Mouse (Mus musculus) erythroid progenitor cell, adult 5-6 weeks (primary cell): ENCODE data around the gene Adamts12. TPM values are rescaled to one million over a fixed set of nuclear protein-coding genes. Genes with fewer than 3 reads are reported as not detected.

ENCODE experiments used
- ATAC-seq: replicated peaks from 2 replicates; pipeline ENCODE4 v1.8.0; 2016; ENCODE audit warnings: moderate number of reproducible peaks, mild to moderate bottlenecking, moderate TSS enrichment, inconsistent platforms; ENCODE audit not compliant: poor library complexity, low FRiP score, severe bottlenecking
- total RNA-seq, 2 experiments: library from RNA; stranded (forward) in 1 of 2; stranded (reverse) in 1 of 2; fragments of 150-400 nt in 1 of 2; fragments of 186-747, 209-891 nt in 1 of 2; gene quantifications; 2 replicates each; pipeline versions ENCODE4 v1.2.3 to v1.2.4; 2015 to 2017; ENCODE audit warnings: low replicate concordance in 2 of 2

The Adamts12 gene
- total RNA-seq (2015; ENCODE audit: low replicate concordance): not detected in 2 replicates
- not detected in 2 replicates for total RNA-seq (2017; ENCODE audit: low replicate concordance)

GRCm38 (mm10) chr15:11064558-11065411 lies at the start of gene Adamts12:
Adamts12 (plus strand) TSS chr15:11064790.
- no peak for ATAC-seq

DNA sequence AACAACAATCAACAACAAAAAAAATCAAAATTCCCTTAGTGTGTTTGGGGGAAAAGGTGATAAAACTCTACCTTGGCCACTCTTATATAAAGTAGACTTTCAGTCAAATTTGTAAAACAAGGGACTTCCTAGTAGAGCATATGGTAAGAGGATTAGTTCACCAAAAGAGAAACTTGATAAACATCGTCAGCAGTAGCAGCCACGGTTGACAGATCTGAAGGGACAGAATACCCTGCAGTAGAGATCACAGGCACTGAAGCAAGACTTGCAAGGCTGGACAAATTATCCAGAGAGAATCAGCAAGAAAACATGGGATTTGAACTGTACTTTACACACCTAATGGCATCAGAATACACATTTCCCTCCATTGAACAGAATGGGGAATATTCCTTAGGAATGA lies 49.7 kb upstream of the Adamts12 start:
- ATAC-seq: no peak

DNA sequence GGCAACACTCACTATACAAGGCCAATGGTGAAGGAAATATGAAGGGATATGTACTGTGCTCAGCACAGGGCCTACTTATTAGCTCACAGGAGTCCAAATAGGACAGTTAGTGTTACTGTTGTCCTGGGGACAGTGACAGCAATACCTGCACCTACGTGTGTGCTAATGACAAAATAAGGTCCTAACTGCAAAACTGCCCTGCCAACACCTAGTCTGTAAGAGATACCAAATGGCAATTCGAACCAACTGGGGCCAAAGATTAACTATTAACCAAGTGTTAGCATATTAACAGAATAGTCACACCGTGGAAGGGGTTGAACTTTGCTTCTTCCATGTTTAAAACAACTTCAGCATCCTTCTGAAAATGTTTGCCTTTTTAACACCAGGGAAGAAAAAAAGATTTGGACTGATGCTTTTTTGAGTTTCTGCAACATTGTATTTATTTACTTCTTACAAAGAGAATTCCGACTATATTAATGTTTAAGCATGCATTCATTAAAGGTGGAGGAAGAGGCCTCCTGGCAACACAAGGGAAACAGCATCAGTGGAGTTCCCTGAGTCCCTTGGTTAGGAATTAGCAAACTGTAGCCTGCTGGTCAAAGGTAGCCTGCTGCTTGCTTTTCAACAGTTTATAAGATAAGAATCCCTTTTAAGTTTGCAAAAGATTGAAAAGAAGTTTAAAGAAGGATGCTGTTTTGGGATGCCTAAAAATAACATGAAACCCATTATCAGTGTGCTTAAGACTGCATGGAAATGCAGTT lies 37.6 kb upstream of the Adamts12 start:
- no peak for ATAC-seq

DNA sequence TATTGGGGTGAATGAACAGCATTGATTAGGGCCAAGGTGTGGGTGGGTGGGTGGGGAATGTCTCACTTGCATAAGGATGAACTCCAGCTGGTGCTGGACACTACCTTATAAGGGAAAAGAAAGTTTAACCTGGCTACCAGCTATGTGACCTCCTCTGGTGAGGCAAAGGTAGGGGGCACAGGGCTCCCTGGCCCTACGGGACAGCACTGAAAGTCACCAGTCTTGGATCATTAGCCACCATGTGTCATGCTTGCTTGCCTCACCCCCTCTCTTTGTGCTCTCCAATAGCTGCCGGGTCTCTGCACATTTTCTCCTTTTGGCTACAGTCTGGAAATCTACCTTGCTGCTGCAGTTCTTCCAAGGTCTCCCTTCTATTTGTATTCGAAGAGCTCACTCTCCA lies 34.4 kb upstream of the Adamts12 start:
- ATAC-seq: no peak

DNA sequence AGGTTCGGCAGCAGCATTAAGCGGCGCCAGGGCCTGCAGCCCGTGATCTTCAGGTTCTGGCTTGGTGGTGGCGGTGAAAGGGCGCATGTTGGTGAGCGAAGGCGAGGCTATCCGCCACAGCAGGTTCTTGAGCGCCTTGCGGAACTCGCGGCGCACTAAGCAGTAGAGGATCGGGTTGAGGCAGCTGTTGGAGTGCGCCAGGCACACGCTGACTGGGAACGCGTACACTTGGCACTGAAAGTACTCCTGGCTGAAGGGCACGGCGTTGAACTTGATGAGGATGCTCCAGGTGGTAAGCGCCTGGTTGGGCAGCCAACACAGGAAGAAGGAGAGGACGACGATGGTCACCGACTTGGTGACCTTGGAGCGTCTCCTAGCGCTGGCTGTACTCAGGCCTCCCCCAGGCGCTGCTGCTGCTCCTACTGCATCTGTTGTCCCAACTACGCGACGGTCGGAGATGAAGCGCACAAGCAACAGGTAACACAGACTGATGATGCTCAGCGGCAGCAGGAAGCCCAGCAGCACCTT lies 28.6 kb upstream of the Adamts12 start:
- ATAC-seq: no peak

GRCm38 (mm10) chr15:11036535-11037375 lies 27.8 kb upstream of the Adamts12 start:
- ATAC-seq: no peak

DNA sequence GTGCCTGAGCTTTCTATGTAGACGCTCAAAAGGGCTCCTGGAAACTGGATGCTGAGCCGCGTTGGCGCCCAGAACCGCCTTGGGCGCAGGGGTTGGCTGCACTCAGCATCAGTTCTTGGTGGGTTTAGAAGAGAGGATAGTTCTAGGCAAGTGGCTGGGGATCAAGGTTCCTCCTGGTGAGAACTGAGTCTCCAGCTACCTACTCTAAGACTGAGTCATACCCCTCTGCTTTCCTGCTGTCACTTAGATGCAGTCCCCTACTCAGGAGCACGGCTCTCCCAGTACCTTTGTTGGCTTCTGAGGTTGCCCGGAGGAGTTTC lies 27.3 kb upstream of the Adamts12 start:
- no peak for ATAC-seq

DNA sequence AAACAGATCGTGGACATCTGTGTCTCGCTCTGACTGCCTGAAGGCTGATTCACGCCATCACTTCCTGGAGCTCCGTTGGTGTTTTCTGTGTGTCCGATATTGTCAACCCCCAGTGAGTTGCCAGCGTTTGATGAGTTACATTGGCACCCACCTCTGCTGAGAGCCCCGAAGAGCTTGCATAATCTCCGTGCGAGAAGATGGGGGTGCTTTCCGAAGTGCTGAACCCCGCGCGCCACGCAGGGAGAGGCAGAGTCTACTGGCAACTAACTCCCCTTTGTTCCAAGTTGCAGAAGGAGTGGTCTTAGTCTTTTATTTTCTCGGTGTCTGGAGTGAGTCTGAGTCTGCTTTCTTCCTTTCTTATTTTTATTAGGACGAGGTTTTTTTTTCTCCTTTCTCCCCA lies 26.9 kb upstream of the Adamts12 start, which contains the start of gene Rxfp3:
Gene Rxfp3, minus strand, starts transcription at position 281 of the 400 bp plus-strand sequence.
- no peak for ATAC-seq

DNA sequence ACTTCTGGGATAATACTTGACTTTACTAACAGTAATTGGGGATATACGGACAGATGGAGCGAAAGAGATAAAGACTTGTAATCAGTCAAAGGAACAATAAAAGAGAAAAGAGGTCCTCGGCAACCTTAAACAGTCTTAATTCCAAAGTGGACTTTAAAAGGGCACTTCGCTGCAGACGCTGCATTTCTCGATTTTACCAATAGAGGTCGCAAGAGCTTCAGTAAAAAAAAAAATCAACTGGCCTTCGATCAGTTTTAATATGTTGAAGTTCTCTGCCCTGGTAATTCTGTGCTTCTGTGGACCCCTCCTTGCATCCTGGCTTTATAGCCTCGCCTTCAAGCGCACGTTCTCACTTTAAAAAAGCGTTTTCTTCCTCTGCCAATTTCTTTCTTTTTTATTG lies 26.1 kb upstream of the Adamts12 start:
- no peak for ATAC-seq

- no peak for ATAC-seq
Observed at GRCm38 (mm10) chr15:11040067-11040466, 24.5 kb upstream of the Adamts12 start.

DNA sequence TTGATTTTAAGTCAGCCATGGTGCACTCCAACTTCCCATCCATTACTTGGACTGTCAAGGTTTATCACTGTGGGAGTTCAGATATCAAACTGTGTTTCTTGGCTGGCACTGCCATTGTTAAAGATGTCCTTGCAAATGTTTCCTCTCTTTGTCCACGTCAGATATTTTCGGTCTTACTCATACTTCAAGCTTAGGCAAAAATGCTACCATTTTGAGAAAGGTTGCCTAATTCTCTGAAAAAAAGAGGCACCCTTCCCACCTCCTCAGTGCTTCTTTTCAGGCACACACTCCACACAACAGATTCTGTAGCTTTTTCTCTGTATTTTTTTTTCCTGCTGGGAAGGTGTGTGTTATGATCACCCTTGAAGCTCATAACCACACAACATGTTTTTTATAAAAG lies 23.4 kb upstream of the Adamts12 start:
- ATAC-seq: no peak

DNA sequence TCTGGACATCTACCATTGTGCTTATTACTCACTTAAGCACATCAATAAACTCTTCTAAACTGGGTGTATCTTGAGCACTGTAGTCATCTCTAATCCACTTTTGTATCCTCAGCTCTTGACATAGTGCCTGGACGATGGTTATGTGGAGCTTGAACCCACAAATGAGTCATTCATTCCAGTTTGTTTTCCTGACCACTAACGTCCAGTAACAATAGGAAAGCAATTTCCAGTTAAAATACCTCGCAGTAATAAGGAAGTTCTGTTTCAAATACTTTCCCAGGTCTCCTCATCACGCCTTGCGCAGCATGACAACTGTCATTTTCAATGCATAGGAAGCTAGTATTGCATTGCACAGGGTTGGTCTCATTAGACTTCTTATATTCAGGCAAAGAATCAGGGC lies 21.8 kb upstream of the Adamts12 start:
- no peak for ATAC-seq

DNA sequence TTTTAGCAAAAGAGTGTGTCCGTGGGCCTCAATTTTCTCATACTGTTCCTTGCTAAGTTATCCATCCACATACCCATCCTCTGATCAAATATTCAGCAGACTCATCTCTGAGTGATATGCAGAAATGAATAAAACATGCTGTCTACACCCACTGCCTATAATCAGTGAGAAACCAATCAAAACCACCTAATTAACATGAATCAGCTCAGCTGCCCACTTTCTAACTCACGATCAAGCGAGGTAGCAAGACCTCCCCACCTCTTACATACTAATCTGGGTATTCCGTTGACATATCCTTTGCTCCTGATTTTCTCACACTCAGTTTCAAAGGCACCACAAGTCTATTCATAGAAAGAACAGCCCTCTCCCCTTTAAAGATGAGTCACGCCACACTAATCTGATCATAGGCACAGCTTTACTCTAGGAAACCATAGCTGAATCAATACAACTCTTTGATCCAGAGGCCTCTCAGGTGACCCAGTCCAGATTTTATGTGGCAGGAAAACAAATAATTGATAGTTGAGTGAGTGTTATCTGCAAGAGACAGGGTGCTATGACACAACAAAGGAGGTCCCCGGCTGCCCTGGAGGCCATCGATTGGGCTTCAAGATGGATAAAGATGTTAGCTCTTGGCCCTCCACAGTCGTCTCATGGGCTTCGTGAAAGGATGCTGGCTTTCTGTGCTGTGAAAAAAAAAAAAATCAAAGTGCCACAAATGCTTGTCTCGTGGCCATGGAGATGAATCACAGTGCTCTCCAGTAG lies 10.7 kb upstream of the Adamts12 start:
- no peak for ATAC-seq

- no peak for ATAC-seq
Observed at GRCm38 (mm10) chr15:11054440-11055080, 10.0 kb upstream of the Adamts12 start.

DNA sequence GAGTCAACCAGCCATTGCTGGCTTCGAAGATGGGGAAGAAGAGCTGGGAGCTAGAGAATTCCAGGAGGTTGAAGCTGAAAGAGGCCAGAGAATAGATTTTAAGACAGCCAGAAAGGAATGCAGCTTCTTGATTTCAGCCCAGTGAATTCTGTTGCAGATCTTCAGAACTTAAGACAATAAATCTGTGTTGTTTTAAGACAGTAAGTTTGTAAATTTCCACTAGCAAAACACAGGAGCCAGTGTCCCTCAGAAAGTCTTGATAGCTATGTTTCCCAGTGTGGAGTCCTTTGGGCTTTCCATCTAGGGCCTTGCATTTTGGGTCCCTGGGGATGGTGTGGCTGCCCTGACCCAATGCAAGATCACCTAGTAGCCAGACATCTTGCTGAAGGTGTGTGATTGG lies 1.7 kb upstream of the Adamts12 start:
- no peak for ATAC-seq

DNA sequence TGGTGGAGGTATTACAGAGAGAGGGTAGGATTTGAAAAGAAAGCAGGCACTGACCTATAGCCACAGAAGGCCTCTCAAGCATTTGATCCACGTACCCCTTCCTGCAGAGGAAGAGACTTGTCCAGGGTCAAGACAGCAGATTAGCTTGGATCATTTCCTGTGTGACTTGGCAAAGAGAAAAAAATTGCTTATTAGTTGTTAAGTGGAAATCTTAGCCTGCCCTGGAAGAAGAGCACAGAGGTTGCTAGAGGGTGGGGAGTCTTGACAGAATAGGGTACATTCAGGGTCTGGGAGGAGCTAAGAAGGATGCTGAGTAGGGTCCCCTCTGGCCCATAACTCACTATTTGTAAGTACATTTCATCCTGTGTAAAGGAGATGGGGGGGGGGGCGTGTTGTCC lies 431 bp upstream of the Adamts12 start:
- ATAC-seq: no peak

- no peak for ATAC-seq
Observed at GRCm38 (mm10) chr15:11065528-11066171, 1.1 kb downstream of the Adamts12 start.

DNA sequence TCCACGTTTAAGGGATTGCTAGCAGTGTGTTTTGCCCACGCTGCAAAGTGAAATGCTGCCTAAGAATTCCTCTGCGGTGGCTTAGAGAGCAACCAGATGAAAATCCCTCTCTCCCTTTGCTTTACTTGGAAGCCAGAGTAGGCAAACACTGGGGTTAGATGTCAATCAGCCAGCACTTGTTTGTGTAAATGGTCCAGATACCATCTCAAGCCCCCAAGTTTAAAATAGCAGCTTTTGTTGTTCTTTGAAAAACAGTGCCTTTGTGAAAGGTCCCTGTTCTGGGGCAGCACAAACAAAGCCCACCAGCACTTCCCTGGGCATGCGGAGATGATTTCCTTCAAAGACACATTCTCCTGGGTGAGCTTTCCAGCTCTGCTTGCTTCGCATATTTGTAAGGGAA lies 1.7 kb downstream of the Adamts12 start:
- no peak for ATAC-seq
